Mouse (Mus musculus) lung, postnatal 14 days (tissue): ENCODE data around the gene Ddx43.

Experiments used
- DNase-seq: peaks from one replicate; pipeline ENCODE4 v3.0.0; 2021

The Ddx43 gene

DNA sequence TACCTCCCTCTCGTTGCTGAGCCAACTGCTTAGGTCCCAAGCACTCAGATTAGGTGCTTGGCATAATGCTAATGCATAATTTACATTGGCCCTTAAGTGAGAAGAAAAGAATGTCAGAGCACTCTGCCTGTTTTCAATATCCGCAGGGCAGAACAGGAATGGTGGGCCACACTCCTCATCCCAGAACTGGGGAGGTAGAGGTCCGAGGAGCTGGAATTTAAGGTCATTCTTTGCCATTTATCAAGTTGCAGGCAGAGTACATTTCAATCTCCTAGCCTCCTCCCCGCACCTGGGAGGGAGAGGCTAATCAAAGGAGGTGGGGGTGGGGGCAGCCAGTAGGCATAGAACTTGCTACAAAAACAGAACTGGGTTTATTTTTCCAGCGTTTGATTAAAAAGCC is 21.2 kb upstream of the Ddx43 start:
- DNase-seq = no peak

DNA sequence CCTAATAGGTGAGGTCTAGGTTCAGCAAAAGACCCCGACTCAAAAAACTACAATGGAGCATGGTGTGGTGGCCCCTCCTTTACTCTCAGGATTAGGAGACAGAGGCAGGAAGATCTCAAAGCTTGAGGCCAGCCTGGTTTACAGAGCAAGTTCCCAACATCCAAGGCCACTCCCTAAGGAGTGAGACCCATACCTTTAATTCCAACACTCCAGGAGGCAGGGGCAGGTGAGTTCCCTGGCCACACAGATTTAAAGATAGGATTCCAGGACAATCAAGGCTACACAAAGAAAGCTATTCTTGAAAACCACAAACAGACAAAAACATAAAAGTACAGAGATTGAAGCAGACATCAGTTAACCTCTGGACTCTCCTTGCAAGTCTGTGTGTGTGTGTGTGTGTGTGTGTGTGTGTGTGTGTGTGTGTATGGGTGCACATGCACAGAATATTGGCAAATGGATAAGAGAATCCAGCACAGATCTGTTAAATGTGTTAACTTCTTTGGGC is 20.6 kb upstream of the Ddx43 start:
- no peak for DNase-seq

DNA sequence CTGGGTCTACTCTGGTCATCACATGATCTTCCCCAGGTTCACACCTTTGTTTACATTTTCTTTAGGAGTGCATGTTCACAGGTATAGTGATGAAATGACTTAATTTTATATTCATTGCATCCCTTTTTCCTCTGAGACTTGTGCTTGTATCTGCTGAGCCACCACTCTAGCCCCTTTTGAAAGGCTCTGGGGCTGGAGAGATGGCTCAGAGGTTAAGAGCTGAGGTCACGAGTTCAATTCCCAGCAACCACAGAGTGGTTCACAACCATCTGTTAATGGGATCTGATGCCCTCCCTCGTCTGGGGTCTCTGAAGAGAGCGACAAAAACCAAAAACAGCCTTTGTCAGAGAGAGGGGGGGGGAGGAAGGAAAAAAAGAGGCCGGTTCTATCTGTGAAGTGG is 20.1 kb upstream of the Ddx43 start:
- DNase-seq = no peak

DNA sequence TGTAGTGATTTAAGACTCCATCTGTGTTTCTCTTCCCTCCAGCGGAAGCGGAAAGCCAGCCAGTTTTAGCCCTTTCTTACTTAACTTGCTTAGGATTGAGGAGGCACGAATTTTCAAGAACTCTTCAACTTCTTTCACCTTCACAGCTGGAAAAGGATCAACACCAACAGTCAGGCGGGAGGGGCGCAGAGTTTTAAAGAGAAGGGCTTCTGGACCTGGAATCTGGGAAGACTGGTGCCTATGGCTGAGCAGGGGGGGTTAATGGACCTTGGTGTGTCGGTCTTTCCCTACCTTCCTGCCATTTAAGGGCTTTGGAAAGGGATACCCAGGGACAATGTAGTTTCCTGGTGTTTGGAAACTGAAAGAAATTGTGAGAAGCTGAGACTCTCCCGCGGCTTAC is 18.0 kb upstream of the Ddx43 start:
- no peak for DNase-seq

DNA sequence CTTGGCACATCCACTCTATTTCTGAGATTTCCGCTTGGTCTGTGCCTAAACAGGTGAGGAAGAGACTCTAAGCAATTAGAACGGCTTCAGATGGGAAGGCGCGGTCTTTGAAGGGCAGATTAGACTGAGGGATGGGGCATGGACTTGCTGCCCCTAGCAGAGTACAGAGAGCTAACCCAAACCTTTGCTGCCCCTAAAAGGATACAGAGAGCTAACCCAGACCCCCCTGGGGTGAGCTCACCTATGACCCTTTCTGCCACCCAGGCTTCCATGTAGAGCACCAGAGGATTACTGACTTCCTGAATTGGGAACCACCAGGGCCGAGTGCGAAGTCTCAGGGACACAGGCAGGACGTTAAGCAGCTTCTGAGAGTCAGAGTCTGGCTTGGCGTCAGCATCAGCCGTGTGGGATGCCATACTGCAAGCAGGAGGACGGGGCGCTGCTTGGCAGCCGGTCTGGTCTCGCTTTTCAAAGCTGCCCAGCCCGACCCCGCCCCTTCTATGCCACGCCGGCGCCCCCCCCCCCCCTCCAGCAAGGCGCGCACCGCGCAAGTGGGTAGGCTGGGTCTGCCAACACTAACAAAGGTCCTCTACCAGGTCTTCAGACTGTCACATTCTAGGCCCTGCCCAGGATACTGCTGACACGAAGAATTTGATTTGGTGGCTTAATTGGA is 17.3 kb upstream of the Ddx43 start, which contains the start of gene Ooep:
TSS of gene Ooep (minus strand) at position 613 of the 673 bp plus-strand sequence.
- DNase-seq = no peak

DNA sequence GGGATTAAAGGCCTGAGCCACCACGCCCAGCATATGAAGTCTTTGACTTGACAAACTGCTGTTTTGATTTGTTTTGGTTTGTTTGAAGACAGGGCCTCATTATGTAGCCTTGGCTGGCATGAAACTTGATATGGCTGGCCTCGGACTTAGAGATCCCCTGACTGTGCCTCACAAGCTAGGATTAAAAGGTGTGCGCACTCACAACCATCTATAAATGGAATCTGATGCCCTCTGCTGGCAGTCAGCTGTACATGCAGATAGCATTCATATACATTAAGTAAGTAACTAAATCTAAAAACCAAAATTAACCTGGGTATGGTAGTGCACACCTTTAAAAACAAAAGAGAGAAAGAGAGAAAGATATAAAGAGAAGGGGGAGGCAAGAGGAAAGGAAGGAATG is 9.7 kb upstream of the Ddx43 start:
- peak; percentile 15 for DNase-seq

DNA sequence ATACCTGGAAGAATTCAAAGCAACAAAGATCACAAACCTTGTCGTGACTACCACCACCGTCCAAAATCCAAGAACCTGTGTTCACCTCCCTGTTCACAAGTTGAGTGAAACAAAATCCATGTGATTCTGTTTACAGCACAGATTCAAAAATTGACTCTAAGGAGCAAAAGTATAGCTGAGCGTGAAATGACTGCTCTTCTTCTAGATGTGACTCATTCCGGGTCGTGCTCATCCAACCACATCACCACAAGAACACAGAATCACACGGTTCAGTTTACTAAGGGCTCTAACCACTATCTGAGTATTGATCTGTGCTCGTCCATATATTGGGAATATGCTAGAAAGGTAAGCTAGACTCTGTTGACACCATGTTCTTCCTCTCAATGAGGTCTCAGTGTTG is 8.6 kb upstream of the Ddx43 start:
- no peak for DNase-seq

DNA sequence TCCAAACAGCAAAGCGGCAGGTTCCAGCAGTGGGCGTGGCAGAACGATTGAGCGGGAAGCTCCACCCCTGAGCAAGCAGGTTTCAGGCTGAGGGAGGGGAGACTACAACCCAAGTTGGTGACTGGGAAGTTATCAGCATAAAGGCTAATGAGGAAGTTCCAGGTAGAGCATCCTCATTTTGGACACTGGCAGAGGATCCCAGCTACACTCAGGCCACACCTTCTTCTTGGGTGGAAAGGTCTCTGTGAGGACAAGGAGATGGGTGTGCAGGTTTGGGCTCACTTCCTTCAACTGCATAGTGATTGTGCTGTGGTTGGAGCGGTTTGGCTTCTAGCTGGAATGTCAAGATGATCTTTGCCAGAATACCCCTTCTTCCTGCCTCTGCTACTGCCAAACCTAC is 5.6 kb upstream of the Ddx43 start:
- DNase-seq = no peak

DNA sequence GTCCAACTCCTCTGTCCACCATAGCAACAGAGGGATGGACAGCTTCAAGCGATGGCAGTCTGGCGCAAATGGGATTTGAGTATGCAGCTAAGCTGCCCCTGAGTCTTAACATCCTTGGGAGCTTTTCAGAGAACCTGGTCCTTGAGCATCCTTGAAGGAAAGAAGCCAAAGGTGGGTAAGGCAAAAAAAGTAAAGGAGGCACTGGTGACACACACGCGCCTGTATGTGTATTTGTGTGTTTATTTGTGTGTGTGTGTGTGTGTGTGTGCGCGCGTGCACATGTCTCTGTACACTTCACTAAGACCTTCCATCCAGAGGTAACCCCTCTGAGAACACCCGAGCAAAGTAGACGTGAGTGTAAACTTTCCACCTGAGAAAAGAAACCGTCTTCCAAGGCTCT is 1.8 kb upstream of the Ddx43 start:
- DNase-seq = no peak

DNA sequence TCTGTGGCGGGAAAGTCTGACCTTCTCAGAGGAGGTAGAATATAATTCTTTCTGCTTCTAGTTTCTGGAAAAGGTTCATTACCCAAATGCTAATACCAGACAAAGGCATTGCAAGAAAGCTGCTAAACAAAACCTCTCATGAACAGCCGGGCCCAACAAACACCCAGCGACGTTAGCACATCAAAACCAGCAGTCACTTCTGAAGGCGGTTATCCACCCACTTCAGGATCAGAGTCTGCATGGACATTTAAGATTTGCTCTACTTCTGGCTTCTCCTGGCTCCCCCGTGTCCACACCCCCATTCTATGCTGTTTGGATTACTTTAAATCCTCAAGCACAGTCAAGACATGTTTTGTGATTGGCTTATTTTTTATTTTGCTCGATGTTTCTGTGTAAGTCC is 975 bp upstream of the Ddx43 start:
- no peak for DNase-seq

DNA sequence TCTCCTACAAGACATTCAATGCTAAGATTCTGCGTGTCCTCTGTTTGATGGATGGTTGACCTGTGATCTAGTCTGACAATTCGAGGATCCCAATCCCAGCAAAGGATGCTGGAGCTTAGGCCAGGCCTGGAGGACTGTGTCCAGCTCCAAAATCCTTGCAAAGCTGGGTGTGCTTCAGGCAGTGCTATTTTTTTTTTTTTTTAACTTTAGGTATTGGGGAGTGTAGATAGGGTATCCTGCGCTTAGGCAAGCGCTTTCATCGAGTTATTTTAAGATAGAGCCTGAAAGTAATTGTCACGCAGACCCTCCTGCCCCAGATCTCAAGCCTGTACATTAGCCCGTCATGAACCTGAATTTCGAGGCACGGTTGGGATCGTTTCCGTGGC is 340 bp upstream of the Ddx43 start:
- no peak for DNase-seq

DNA sequence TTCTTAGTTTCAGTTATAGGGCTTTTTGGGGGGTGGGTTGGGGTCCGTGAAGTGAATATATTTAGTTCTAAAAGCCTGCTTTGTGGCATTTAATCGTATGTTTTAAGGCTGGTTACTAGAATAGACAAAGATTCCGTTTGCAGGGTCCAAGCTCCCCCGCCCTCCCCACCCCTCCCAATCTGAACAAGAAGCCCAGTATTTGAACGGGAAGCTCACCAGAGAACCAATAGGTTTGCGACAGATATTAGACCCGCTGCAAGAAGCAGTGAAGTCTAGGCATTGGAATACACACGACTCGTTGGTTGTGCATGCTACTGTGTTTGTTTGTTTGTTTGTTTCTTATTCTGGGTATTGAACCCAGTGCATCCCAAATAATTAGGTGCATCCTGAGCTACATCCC is 940 bp downstream of the Ddx43 start:
- DNase-seq = no peak

DNA sequence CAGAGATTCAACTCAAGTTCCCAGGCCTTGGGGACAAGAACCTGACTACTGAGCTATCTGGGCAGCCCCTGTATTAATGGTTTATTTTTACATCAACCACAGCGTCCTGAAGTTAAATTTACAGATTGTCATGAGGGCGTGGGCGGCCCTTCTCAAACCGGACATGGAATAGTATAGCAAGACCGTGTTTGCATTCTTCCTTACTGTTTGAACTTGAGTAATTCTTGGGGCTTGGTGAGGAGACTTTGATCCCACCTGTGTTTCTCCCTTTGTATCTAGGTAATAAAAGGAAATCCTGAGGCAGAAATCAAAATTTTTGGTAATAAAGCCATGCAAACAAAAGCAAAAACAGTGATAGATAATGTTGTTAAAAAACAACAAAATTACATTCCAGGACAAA is 5.0 kb downstream of the Ddx43 start:
- no peak for DNase-seq

DNA sequence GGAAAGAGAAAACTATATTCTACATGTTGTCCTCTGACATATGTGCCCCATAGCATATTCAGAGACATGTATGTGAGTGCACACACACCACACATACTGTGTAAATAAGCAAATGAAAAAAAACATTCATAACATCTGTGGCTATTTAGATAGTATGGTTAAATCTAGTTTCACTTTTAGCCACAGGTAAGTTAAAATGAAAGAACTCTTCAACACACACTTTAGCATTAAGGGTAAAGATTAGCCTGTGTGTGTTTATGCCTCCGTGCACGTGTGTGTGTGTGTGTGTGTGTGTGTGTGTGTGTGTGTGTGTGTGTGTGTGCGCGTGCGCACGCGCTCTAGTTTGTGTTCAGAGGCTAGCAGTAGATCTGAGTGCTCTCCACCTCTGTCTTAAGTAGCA is 6.0 kb downstream of the Ddx43 start:
- no peak for DNase-seq

DNA sequence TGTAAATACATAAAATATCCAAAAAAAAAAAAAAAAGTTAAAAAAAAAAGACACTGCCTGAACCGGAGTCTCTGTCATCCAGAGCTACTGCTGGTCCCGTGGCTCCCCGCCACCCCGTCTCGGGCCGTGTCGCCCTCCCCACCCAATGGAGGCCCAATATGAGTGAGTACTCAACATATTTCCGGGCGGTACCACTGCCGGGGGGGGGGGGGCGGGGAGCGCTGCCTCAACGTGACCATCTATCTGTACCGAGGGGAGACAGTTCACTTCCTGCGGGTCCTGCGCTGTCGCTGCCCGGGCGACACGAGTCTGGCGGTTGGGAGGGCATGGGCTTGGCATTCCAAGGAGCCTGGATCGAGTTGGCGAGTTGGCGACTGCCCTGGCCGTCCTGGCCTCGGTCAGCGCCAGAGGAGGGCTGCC is 31.8 kb downstream of the Ddx43 start:
- DNase-seq = no peak

DNA sequence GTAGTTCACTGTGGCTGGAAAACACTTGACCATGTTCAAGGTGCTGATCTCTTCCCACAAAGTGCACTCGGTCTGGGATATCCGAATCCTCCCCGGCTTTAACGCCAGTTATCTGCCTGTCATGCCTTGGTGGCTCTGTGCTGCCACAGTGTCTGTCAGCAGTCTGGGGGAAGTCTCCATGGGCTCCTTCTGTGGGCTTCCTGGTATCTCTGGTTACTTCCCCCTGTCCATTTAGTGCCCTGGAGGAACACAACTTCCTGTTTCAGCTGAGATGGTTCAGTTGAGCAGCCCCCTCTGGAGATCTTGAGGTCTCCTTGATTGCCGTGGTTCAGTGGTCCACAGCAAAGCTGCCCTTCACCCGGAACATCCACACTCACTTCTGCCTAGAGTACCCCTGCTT is 32.6 kb downstream of the Ddx43 start:
- no peak for DNase-seq

DNA sequence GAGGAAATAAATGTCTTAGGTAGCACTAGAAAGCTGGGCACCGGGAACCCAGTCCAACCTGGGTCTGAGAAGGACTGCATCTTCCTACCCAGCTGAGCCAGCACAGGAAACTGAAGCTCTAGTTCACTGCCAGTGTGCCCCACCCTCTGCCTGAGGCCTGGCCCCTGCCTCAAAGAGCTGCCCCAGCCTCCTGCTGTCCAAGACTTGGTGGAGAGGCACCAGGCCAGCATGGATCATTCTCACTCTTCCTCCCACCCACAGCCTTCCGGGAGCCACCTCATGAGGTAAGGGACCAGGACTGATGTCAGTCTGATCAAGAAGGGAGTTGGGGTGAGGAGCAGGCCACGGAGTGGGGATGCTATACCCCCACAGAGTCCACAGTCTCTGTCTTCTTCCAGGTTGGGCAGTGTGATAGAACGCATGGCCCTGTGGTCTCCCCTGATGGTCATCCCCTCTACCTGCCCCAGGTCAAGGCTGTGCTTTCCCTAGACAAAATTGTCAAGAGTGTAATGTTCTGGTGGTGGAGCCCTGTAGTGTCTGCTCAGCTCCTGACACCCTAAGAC is 33.4 kb downstream of the Ddx43 start:
- DNase-seq = no peak

DNA sequence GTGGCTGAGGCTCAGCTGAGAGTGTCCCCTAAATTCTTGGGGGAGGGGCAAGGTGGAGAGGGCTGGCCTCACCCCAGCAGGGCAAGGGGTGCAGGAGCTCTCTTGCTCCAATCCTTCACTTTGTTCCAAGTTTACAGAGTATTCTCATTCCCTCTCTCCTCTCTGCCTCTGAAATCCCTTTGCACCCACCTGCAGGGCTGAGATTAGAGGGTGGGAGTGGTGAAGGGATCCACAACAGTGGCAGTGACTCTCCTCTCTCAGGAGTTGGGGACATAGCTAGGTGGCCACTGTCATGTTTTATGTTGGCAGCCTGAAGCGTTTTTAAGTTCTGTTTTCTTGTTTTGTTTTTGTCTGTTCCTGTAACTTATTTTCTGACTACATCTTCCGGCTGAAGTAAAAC is 34.0 kb downstream of the Ddx43 start:
- DNase-seq = no peak

DNA sequence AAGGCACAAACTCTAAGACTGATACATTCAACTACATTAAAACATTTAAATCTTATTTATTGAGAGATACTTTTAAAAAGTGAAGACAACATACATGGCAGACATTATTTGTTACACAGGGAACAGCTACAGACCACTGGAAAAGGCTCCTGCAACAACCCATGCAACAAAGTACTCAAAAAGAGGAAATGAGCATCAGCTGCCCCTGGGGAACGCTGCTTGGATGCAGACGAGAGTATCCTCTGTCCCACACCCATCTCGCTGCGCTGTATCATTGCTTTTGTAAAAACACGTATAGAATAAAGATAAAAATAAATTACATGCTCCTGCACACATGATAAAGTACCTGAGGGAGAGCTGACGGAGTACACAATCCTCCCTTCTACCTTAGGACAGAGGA is 34.9 kb downstream of the Ddx43 start:
- DNase-seq = no peak

DNA sequence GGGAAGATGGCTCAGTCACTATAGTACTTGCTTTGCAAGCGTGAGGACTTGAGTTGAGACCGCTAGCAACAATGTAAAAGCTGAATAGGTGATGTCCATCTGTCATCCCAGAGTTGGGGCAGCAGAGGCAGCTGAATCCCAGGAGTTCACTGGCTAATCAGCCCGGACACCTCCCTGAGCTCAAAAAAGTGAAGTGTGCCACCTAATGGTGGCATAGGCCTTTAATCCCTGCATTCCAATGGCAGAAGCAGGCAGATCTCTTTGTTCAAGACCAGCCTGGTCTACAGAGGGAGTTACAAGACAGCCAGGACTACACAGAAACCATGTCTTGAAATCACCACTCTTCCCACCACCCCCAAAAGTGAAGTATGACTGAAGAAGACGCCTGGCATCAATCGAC is 36.9 kb downstream of the Ddx43 start:
- DNase-seq = no peak

DNA sequence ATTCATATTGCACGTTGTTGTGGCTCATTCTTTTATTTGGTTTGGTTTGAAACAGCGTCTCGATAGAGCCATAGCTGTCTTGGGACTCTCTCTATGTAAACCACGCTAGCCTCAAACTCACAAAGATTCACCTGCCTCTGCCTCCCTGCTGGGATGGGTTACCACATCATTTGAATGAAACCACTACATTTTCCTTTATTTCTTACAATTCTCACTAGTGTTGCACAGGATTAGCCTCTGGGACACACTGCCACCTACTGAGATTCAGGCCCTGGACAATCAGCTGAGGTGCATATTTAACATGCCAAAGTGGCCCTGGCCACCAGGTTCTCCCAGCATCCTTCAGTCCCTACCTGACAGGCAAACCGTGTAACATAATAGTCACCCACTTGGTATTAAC is 43.8 kb downstream of the Ddx43 start:
- DNase-seq = no peak

DNA sequence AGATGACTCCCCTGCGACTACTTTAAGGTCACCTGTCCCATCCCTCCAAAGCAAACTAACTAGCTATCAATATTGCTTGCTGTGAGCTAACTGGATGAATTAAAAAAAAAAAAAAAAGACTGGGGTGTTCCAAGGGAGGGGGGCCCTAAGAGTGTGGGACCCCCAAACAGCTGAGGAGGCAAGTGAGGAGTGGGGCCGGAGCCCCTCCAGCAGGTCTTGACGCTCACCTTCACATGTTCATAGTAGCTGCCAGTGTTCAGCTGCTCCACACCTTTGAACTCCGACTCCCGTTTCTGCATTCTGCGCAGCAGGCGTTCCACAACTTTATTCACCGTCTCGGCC is 46.6 kb downstream of the Ddx43 start:
- no peak for DNase-seq

DNA sequence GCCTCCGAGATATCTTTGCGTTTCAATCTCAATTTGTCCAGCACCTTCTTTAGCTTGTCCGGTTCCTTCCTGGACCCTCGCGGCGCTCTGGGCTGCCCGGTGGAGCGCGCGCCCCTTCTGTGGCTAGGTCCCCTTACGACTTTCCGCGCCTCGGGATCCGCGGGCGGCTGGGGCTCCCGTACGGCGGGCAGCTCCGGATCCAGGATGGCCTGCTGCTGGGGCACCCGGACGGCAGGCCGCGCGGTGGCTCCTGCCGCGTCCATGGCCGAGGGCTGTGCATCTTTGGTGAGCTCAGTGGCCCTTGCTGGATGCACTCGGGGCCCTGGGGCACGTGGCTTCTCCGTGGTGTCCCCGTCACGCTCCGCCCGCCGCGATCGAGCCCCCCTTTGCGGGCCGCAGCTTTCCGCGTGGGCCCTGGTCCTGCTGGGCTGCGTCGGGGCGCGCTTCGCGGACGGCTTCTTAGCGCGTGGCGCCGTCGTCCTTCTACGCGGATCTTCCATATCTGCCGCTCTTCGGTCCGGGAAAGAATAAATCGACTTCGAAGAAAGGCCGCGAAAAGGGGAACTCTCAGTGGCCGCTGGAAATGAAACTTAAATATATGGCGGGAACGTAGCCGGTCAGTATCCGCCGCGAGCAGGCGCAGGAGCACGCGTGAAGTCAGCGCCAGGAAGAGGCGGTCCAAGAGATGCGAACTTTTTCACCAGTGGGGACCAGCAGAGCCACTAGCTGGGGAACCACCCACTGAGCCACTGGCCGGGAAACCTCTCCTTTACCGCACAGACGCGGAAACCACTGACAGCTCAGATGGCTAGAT is 47.2 kb downstream of the Ddx43 start, which contains the start of gene Cgas:
TSS of gene Cgas (minus strand) at position 659 of the 814 bp plus-strand sequence.
- DNase-seq = peak; percentile 60

DNA sequence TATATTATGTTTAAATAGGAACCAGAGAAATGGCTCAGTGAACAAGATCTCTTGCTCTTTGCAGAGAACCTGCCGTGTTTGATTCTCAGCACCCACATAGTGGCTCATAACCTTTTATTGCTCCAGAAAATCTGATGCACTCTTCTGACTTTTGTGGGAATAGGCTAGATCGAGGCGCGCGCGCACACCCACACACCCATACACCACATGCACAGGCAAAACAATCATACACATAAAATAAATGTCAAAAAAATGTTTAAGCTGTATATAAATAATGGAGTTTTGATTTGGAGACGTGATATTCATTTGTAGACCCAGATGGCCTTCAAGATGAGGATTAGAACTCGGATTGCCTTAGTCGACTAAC is 52.0 kb downstream of the Ddx43 start:
- no peak for DNase-seq
